Comparison of ENCODE assay signal across 9 mouse cellular contexts in the genomic region with DNA sequence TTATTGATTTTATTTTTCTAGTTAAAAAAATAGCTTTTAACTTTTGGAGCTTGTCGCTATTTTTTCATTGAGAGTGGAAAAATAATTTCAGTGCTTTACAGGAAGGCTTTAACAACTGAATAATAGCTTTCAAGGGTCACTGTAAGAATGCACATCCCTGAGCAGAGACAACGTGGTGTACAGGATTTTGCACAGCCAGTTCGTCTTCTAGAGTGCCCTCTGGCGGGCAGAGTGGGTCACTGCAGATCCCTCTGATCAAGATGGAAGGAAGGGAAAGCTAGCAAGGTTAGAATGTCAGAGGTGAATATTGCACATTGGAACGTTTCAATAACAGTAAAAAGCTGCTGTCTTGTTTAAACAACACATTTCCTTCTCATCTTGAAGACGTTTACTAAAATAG. TPM values are rescaled to one million over a fixed set of nuclear protein-coding genes. Genes with fewer than 3 reads are reported as not detected.
DNase-seq lines count a peak whose midpoint lies in the region; ATAC-seq and TF ChIP-seq lines count a peak whose summit lies in the region.
"Had no signal": no experiment of that assay in that cellular context is flagged by ENCODE, and none has a peak within 500 bp of the region (broad histone marks: within the 10 kb centered on the region; RNA-seq: fewer than 3 reads in every experiment).

No protein-coding gene starts in this region.

- peaks cover 5% of the 10 kb centered on the region for H3K27me3 ChIP-seq in G1E (ENCODE audit: insufficient read depth, low read length)
- no peaks in the 10 kb centered on the region for H3K27me3 ChIP-seq in forebrain, embryonic 11.5 days (ENCODE audit: control insufficient read depth, insufficient read depth, low read length)
- H3K27me3 ChIP-seq: liver, embryonic 13.5 days had no signal

- WGBS in forebrain, embryonic 11.5 days = 8% methylated on average over 6 of the region's 6 CpGs

- H3K9me3 ChIP-seq in G1E (replicated peaks) = no peaks in the 10 kb centered on the region
- H3K9me3 ChIP-seq in forebrain, embryonic 11.5 days (ENCODE audit: control insufficient read depth, low read length) = no peaks in the 10 kb centered on the region
- H3K9me3 ChIP-seq: liver, embryonic 13.5 days had no signal

- H3K9ac ChIP-seq in forebrain, embryonic 11.5 days (ENCODE audit: low read length) = no peak overlapping the region
- H3K9ac ChIP-seq: liver, embryonic 13.5 days had no signal

- peak; percentile 57 for ATAC-seq in G1E (ENCODE audit: extremely low read depth, insufficient number of reproducible peaks, low FRiP score, poor library complexity, severe bottlenecking)
- ATAC-seq in forebrain, embryonic 11.5 days (replicated peaks; ENCODE audit: low FRiP score) = peak; percentile 73; the same call in 1 of the 2 replicates

- no peak overlapping the region for H3K27ac ChIP-seq in forebrain, embryonic 11.5 days (ENCODE audit: low read depth, low read length)
- H3K27ac ChIP-seq: liver, embryonic 13.5 days had no signal

- H3K4me2 ChIP-seq in forebrain, embryonic 11.5 days (ENCODE audit: low read depth, low read length, severe bottlenecking) = no peak overlapping the region
- H3K4me2 ChIP-seq: liver, embryonic 13.5 days had no signal

- TF ChIP-seq POLR2A in brain, embryonic 14.5 days (IDR thresholded peaks at IDR 0.05; ENCODE audit: borderline replicate concordance, extremely low read depth, insufficient read depth, insufficient read length, poor library complexity, severe bottlenecking) = no peak

- H3K36me3 ChIP-seq in G1E (replicated peaks) = no peaks in the 10 kb centered on the region
- H3K36me3 ChIP-seq in forebrain, embryonic 11.5 days (ENCODE audit: control insufficient read depth, insufficient read depth, low read length) = no peaks in the 10 kb centered on the region
- H3K36me3 ChIP-seq: liver, embryonic 13.5 days had no signal

- peak; percentile 93 for TF ChIP-seq CTCF in G1E (IDR thresholded peaks at IDR 0.05; ENCODE audit: low read depth, low read length)
- TF ChIP-seq CTCF in brain, embryonic 14.5 days (IDR thresholded peaks at IDR 0.05; ENCODE audit: borderline replicate concordance, extremely low read depth, insufficient read depth, insufficient read length) = peak; percentile 93

- H3K4me3 ChIP-seq in G1E (ENCODE audit: low read depth, low read length) = no peak overlapping the region
- H3K4me3 ChIP-seq in forebrain, embryonic 11.5 days (ENCODE audit: low read depth, low read length) = no peak overlapping the region
- H3K4me3 ChIP-seq: liver, embryonic 13.5 days had no signal

- 0 out of 2 replicates have a peak, but pooled peaks cover 4% of the 10 kb centered on the region for H3K4me1 ChIP-seq in G1E (ENCODE audit: insufficient read depth, low read depth, low read length)
- no peaks in the 10 kb centered on the region for H3K4me1 ChIP-seq in forebrain, embryonic 11.5 days (replicated peaks; ENCODE audit: control insufficient read depth, insufficient read depth, low read length)
- H3K4me1 ChIP-seq: liver, embryonic 13.5 days had no signal

- peak; percentile 53 for DNase-seq in G1E (ENCODE audit: low spot score)
- peak; percentile 75 for DNase-seq in brain, embryonic 14.5 days (ENCODE audit: low read depth)
- peak; percentile 84 for DNase-seq in forebrain, embryonic 11.5 days (ENCODE audit: low spot score)
- DNase-seq in heart, postnatal 4 days = peak; percentile 83
- peak; percentile 39 to 88 for DNase-seq in layer of hippocampus, adult 18-20 months (ENCODE audit: low spot score in 2 of 2)
- peak; percentile 65 to 77 for DNase-seq in lung, postnatal 4 days
- DNase-seq in right cerebral cortex, adult 2 months (ENCODE audit: low spot score in 2 of 2) = peak; percentile 86 to 88
- DNase-seq in urinary bladder, postnatal 14 days (ENCODE audit: low spot score) = peak; percentile 73
- DNase-seq: liver, embryonic 13.5 days had no signal

RNA-seq across cellular contexts. Expression of gene Afp, which starts 10.2 kb away (rescaled TPM):
- total RNA-seq in G1E (2014; fragmentation: Nextera tagmentation) = not detected in 2 replicates
- total RNA-seq in G1E (2017) = 1.7 TPM in 2 replicates
- not detected in 2 replicates for polyA plus RNA-seq in G1E (2012)
- 5.9 and 12.3 TPM in 2 replicates for polyA plus RNA-seq in brain, embryonic 14.5 days (2012; rRNA removed)
- polyA plus RNA-seq in forebrain, embryonic 11.5 days (2014; fragmentation: Nextera tagmentation; extraction: Ambion mirVana) = 0.29 TPM in 1 of 2 replicates, not detected in the other
- total RNA-seq in heart, postnatal 4 days (2021) = 1 to 10 TPM in 1 of 2 experiments, under 1 TPM in 1; 0.56 to 1.3 TPM
- not detected for total RNA-seq in layer of hippocampus, adult 18-20 months (2021)

RNA-seq across cellular contexts. Expression of gene Afm, which starts 18.0 kb away (rescaled TPM):
- total RNA-seq in G1E (2014; fragmentation: Nextera tagmentation) = not detected in 2 replicates
- total RNA-seq in G1E (2017) = 0.06 TPM in 1 of 2 replicates, not detected in the other
- not detected in 2 replicates for polyA plus RNA-seq in G1E (2012)
- polyA plus RNA-seq in brain, embryonic 14.5 days (2012; rRNA removed) = not detected in 2 replicates
- polyA plus RNA-seq in forebrain, embryonic 11.5 days (2014; fragmentation: Nextera tagmentation; extraction: Ambion mirVana) = not detected in 2 replicates
- not detected for total RNA-seq in heart, postnatal 4 days (2021)
- total RNA-seq in layer of hippocampus, adult 18-20 months (2021) = not detected

RNA-seq across cellular contexts. Expression of gene Alb, which starts 40.0 kb away (rescaled TPM):
- total RNA-seq in G1E (2014; fragmentation: Nextera tagmentation) = not detected in 2 replicates
- total RNA-seq in G1E (2017) = 0.17 TPM in 1 of 2 replicates, not detected in the other
- not detected in 2 replicates for polyA plus RNA-seq in G1E (2012)
- polyA plus RNA-seq in brain, embryonic 14.5 days (2012; rRNA removed) = 0.43 and 1.8 TPM in 2 replicates
- not detected in 2 replicates for polyA plus RNA-seq in forebrain, embryonic 11.5 days (2014; fragmentation: Nextera tagmentation; extraction: Ambion mirVana)
- 1 to 10 TPM; 2.3 to 4.0 TPM for total RNA-seq in heart, postnatal 4 days (2021)
- not detected for total RNA-seq in layer of hippocampus, adult 18-20 months (2021)
